In the genomic region with DNA sequence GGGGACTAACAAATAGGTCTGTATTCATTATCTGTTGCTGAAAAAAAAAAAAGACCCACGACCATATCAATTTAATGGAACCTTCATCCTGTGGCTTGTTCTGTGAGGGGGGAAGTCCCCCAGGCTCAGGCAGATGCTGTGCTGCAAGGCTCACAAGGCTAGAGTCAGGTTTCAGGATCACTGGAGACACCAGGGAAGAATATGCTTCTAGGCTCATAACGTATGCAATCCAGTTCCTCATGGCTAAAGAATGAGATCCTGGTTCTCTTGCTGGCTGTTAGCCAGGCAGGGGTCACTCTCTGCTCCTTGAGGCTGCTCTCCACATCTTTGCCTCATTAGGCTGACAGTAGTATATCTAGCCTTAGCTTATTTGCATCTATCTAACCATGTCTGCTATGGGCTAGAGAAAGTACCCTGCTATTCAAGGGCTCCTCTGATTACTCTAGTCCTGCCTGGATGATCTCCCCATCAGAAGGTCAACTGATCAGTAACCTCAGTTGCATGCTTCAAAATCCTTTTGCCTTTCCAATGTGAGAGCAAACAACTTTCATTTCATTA, we compare ENCODE assay signal across 21 mouse cellular contexts.
DNase-seq lines count a peak whose midpoint lies in the region; ATAC-seq and TF ChIP-seq lines count a peak whose summit lies in the region.
"Had no signal": no experiment of that assay in that cellular context is flagged by ENCODE, and none has a peak within 500 bp of the region (broad histone marks: within the 10 kb centered on the region; RNA-seq: fewer than 3 reads in every experiment).

No protein-coding gene starts in this region.

- no peaks in the 10 kb centered on the region for H3K36me3 ChIP-seq in kidney, adult 2 months (ENCODE audit: control insufficient read depth, insufficient read depth, low read length)
- H3K36me3 ChIP-seq in hindbrain, embryonic 14.5 days (replicated peaks; ENCODE audit: control insufficient read depth, insufficient read depth): no peaks in the 10 kb centered on the region
- no peaks in the 10 kb centered on the region for H3K36me3 ChIP-seq in forebrain, embryonic 11.5 days (ENCODE audit: control insufficient read depth, insufficient read depth, low read length)
- H3K36me3 ChIP-seq in forebrain, embryonic 13.5 days (ENCODE audit: poor library complexity, severe bottlenecking): no peaks in the 10 kb centered on the region
- H3K36me3 ChIP-seq: forebrain, embryonic 15.5 days; intestine, embryonic 15.5 days; liver, embryonic 13.5 days; lung, embryonic 15.5 days had no signal

- H3K27ac ChIP-seq in kidney, adult 2 months (ENCODE audit: insufficient read depth, low read depth, low read length): no peak overlapping the region
- no peak overlapping the region for H3K27ac ChIP-seq in hindbrain, embryonic 14.5 days
- no peak overlapping the region for H3K27ac ChIP-seq in forebrain, embryonic 11.5 days (ENCODE audit: low read depth, low read length)
- H3K27ac ChIP-seq in forebrain, embryonic 13.5 days: no peak overlapping the region
- H3K27ac ChIP-seq: forebrain, embryonic 15.5 days; intestine, embryonic 15.5 days; layer of hippocampus, adult 2 months; liver, embryonic 13.5 days; lung, embryonic 15.5 days; stomach, postnatal 0 days had no signal

- peak; percentile 6 for DNase-seq in kidney, postnatal 10 days
- DNase-seq in kidney, adult 2 months: no peak
- peak; percentile 33 for DNase-seq in brain, embryonic 14.5 days (ENCODE audit: low read depth)
- DNase-seq in embryo, embryonic 10.5 days (ENCODE audit: low spot score): peak; percentile 14
- DNase-seq in hindbrain, embryonic 14.5 days (ENCODE audit: low spot score): peak; percentile 23
- no peak for DNase-seq in forebrain, embryonic 11.5 days (ENCODE audit: low spot score)
- DNase-seq: adrenal gland, adult 8-10 months; cerebellum, adult 18-20 months; cerebellum, postnatal 14 days; heart, postnatal 4 days; kidney, adult 9 months; liver, embryonic 13.5 days; lung, postnatal 4 days; right cerebral cortex, postnatal 14 days; thymus, adult 2 months had no signal

- H3K9ac ChIP-seq in hindbrain, embryonic 14.5 days: no peak overlapping the region
- no peak overlapping the region for H3K9ac ChIP-seq in forebrain, embryonic 11.5 days (ENCODE audit: low read length)
- H3K9ac ChIP-seq in forebrain, embryonic 13.5 days: no peak overlapping the region
- H3K9ac ChIP-seq: forebrain, embryonic 15.5 days; intestine, embryonic 15.5 days; liver, embryonic 13.5 days; lung, embryonic 15.5 days had no signal

- no peaks in the 10 kb centered on the region for H3K9me3 ChIP-seq in hindbrain, embryonic 14.5 days (ENCODE audit: control insufficient read depth, low read length)
- no peaks in the 10 kb centered on the region for H3K9me3 ChIP-seq in forebrain, embryonic 11.5 days (ENCODE audit: control insufficient read depth, low read length)
- H3K9me3 ChIP-seq in forebrain, embryonic 13.5 days (replicated peaks): no peaks in the 10 kb centered on the region
- H3K9me3 ChIP-seq: forebrain, embryonic 15.5 days; intestine, embryonic 15.5 days; liver, embryonic 13.5 days; lung, embryonic 15.5 days had no signal

- H3K4me3 ChIP-seq in kidney, adult 2 months (ENCODE audit: insufficient read depth, low read depth, low read length): no peak overlapping the region
- no peak overlapping the region for H3K4me3 ChIP-seq in hindbrain, embryonic 14.5 days (replicated peaks; ENCODE audit: low read length)
- no peak overlapping the region for H3K4me3 ChIP-seq in forebrain, embryonic 11.5 days (ENCODE audit: low read depth, low read length)
- no peak overlapping the region for H3K4me3 ChIP-seq in forebrain, embryonic 13.5 days
- H3K4me3 ChIP-seq: forebrain, embryonic 15.5 days; intestine, embryonic 15.5 days; layer of hippocampus, adult 2 months; liver, embryonic 13.5 days; lung, embryonic 15.5 days had no signal

- no peak overlapping the region for H3K4me2 ChIP-seq in hindbrain, embryonic 14.5 days (replicated peaks)
- no peak overlapping the region for H3K4me2 ChIP-seq in forebrain, embryonic 11.5 days (ENCODE audit: low read depth, low read length, severe bottlenecking)
- no peak overlapping the region for H3K4me2 ChIP-seq in forebrain, embryonic 13.5 days
- H3K4me2 ChIP-seq: forebrain, embryonic 15.5 days; intestine, embryonic 15.5 days; liver, embryonic 13.5 days; lung, embryonic 15.5 days had no signal

- no peaks in the 10 kb centered on the region for H3K27me3 ChIP-seq in kidney, adult 2 months (replicated peaks; ENCODE audit: control insufficient read depth, insufficient read depth, low read length)
- no peaks in the 10 kb centered on the region for H3K27me3 ChIP-seq in hindbrain, embryonic 14.5 days (ENCODE audit: control insufficient read depth, insufficient read depth, low read length)
- H3K27me3 ChIP-seq in forebrain, embryonic 11.5 days (ENCODE audit: control insufficient read depth, insufficient read depth, low read length): no peaks in the 10 kb centered on the region
- no peaks in the 10 kb centered on the region for H3K27me3 ChIP-seq in forebrain, embryonic 13.5 days
- H3K27me3 ChIP-seq: forebrain, embryonic 15.5 days; intestine, embryonic 15.5 days; liver, embryonic 13.5 days; lung, embryonic 15.5 days had no signal

- 26% methylated on average over 2 of the region's 2 CpGs for WGBS in kidney, adult 2 months
- 21% methylated on average over 2 of the region's 2 CpGs for WGBS in hindbrain, embryonic 14.5 days
- 54% methylated on average over 2 of the region's 2 CpGs for WGBS in forebrain, embryonic 11.5 days
- WGBS in forebrain, embryonic 13.5 days: 36% methylated on average over 2 of the region's 2 CpGs

- ATAC-seq in hindbrain, embryonic 14.5 days (ENCODE audit: low FRiP score): peak; percentile 31; the same call in 1 of the 2 replicates
- ATAC-seq in forebrain, embryonic 11.5 days (replicated peaks; ENCODE audit: low FRiP score): no peak
- ATAC-seq in forebrain, embryonic 13.5 days: no peak
- ATAC-seq: forebrain, embryonic 15.5 days; intestine, embryonic 15.5 days had no signal

- H3K4me1 ChIP-seq in kidney, adult 2 months (ENCODE audit: control insufficient read depth, insufficient read depth, low read length): no peaks in the 10 kb centered on the region
- H3K4me1 ChIP-seq in hindbrain, embryonic 14.5 days (replicated peaks; ENCODE audit: control insufficient read depth, insufficient read depth, low read length): no peaks in the 10 kb centered on the region
- no peaks in the 10 kb centered on the region for H3K4me1 ChIP-seq in forebrain, embryonic 11.5 days (replicated peaks; ENCODE audit: control insufficient read depth, insufficient read depth, low read length)
- H3K4me1 ChIP-seq in forebrain, embryonic 13.5 days: peaks cover 3% of the 10 kb centered on the region; the same call in 1 of the 2 replicates
- H3K4me1 ChIP-seq: forebrain, embryonic 15.5 days; intestine, embryonic 15.5 days; liver, embryonic 13.5 days; lung, embryonic 15.5 days had no signal

- TF ChIP-seq POLR2A in kidney, adult 2 months (IDR thresholded peaks at IDR 0.05; ENCODE audit: low read depth, low read length): no peak
- no peak for TF ChIP-seq POLR2A in brain, embryonic 14.5 days (IDR thresholded peaks at IDR 0.05; ENCODE audit: borderline replicate concordance, extremely low read depth, insufficient read depth, insufficient read length, poor library complexity, severe bottlenecking)

- TF ChIP-seq CTCF in kidney, adult 2 months (conservative IDR thresholded peaks at IDR 0.05; ENCODE audit: insufficient read depth, insufficient read length, low read depth, low read length): no peak
- TF ChIP-seq CTCF in brain, embryonic 14.5 days (IDR thresholded peaks at IDR 0.05; ENCODE audit: borderline replicate concordance, extremely low read depth, insufficient read depth, insufficient read length): no peak

Comparison
In these comparisons a context has a peak if more than half of its experiments do, and no peak if none do; other contexts are left out.
1. DNase-seq: peak in kidney, postnatal 10 days (single experiment), brain, embryonic 14.5 days (single experiment), embryo, embryonic 10.5 days (single experiment) and hindbrain, embryonic 14.5 days (single experiment); none in kidney, adult 2 months (single experiment) and forebrain, embryonic 11.5 days (single experiment).